In genomic region chr15:72360463-72361030, GRCm38 (mm10) we compare ENCODE assay signal across 13 mouse cellular contexts.
DNase-seq lines count a peak whose midpoint lies in the region; TF ChIP-seq lines count a peak whose summit lies in the region.
"Had no signal": no experiment of that assay in that cellular context is flagged by ENCODE, and none has a peak within 500 bp of the region (broad histone marks: within the 10 kb centered on the region; RNA-seq: fewer than 3 reads in every experiment).

No protein-coding gene starts in this region.

- TF ChIP-seq CTCF in layer of hippocampus, adult 2 months (conservative IDR thresholded peaks at IDR 0.05): no peak

- 0 out of 2 replicates have a peak overlapping the region, but pooled peaks have one; percentile 1 for H3K27ac ChIP-seq in layer of hippocampus, adult 2 months
- H3K27ac ChIP-seq: neural tube, embryonic 15.5 days had no signal

- H3K4me3 ChIP-seq in layer of hippocampus, adult 2 months: no peak overlapping the region
- H3K4me3 ChIP-seq: neural tube, embryonic 15.5 days had no signal

- peak; percentile 38 for DNase-seq in adrenal gland, postnatal 25 days
- no peak for DNase-seq in adrenal gland, postnatal 4 days (ENCODE audit: low spot score in 2 of 2)
- peak in 1 of 2 experiments; percentile 37 for DNase-seq in layer of hippocampus, adult 2 months (ENCODE audit: low spot score in 2 of 2)
- no peak for DNase-seq in layer of hippocampus, adult 9-10 months (ENCODE audit: low spot score)
- DNase-seq in MN1 (ENCODE audit: low spot score): peak; percentile 16
- peak; percentile 100 for DNase-seq in cerebellum, postnatal 14 days
- no peak for DNase-seq in urinary bladder, adult 18-20 months (ENCODE audit: low spot score in 2 of 2)
- no peak for DNase-seq in urinary bladder, postnatal 36 days (ENCODE audit: low spot score in 2 of 2)
- DNase-seq: adrenal gland, postnatal 14 days; heart, postnatal 14 days; kidney, adult 18-20 months; liver had no signal

Comparison
In these comparisons a context has a peak if more than half of its experiments do, and no peak if none do; other contexts are left out.
1. DNase-seq: peak in adrenal gland, postnatal 25 days (single experiment), MN1 (single experiment) and cerebellum, postnatal 14 days (2 of 2); none in adrenal gland, postnatal 4 days (0 of 2), layer of hippocampus, adult 9-10 months (single experiment), urinary bladder, adult 18-20 months (0 of 2) and urinary bladder, postnatal 36 days (0 of 2).